Mouse (Mus musculus) spleen, postnatal 4 days (tissue): ENCODE measurements around the gene Olfr1130.
"Not testable (repeated sequence)": the region's sequence is repeated elsewhere in the genome, so short reads cannot be mapped to it uniquely, and the experiment has no call there.

Source experiments
- DNase-seq, 2 experiments: peaks; one replicate each; pipeline ENCODE4 v3.0.0; 2022; ENCODE audit warnings: low spot score in 2 of 2

The Olfr1130 gene

GRCm38 (mm10) chr2:87605912-87606311 lies at the start of gene Olfr1130:
TSS of gene Olfr1130 (plus strand) at chr2:87606212.
- DNase-seq: not testable (repeated sequence)

GRCm38 (mm10) chr2:87573602-87574001 lies 32.4 kb upstream of the Olfr1130 start, which contains the start of gene Olfr1129:
TSS of gene Olfr1129 (plus strand) at chr2:87573902.
- DNase-seq: not testable (repeated sequence)

GRCm38 (mm10) chr2:87626804-87627203 lies 20.8 kb downstream of the Olfr1130 start, which contains the start of gene Olfr1131:
TSS of gene Olfr1131 (plus strand) at chr2:87627104.
- no peak for DNase-seq

GRCm38 (mm10) chr2:87637435-87637834 lies 31.4 kb downstream of the Olfr1130 start, which contains the start of gene Olfr1132:
TSS of gene Olfr1132 (minus strand) at chr2:87637535.
- DNase-seq: no peak

GRCm38 (mm10) chr2:87642441-87642840 lies 36.4 kb downstream of the Olfr1130 start:
- no peak for DNase-seq

- DNase-seq: no peak
Measured at GRCm38 (mm10) chr2:87647274-87647673, 41.3 kb downstream of the Olfr1130 start, which contains the start of gene Olfr1133. TSS of gene Olfr1133 (minus strand) at chr2:87647374.

GRCm38 (mm10) chr2:87658360-87658759 lies 52.3 kb downstream of the Olfr1130 start, which contains the start of gene Olfr1134:
TSS of gene Olfr1134 (minus strand) at chr2:87658460.
- DNase-seq: no peak
